In genomic region chr5:64600811-64601210, GRCm38 (mm10) we compare ENCODE assay signal across 15 mouse cellular contexts.
DNase-seq lines count a peak whose midpoint lies in the region; ATAC-seq and TF ChIP-seq lines count a peak whose summit lies in the region.
"Had no signal": no experiment of that assay in that cellular context is flagged by ENCODE, and none has a peak within 500 bp of the region (broad histone marks: within the 10 kb centered on the region; RNA-seq: fewer than 3 reads in every experiment).

No protein-coding gene starts in this region.

- no peak for ATAC-seq in limb, embryonic 12.5 days (ENCODE audit: insufficient number of reproducible peaks, insufficient read depth, low FRiP score, low TSS enrichment, low read depth)
- no peak for ATAC-seq in inflammation-experienced regulatory T-cells, adult 6 months

- TF ChIP-seq POLR2A in kidney, adult 2 months (IDR thresholded peaks at IDR 0.05; ENCODE audit: low read depth, low read length) = no peak

- no peak overlapping the region for H3K9ac ChIP-seq in limb, embryonic 12.5 days (replicated peaks)
- H3K9ac ChIP-seq: neural tube, embryonic 12.5 days had no signal

- H3K27me3 ChIP-seq in kidney, adult 2 months (replicated peaks; ENCODE audit: control insufficient read depth, insufficient read depth, low read length) = no peaks in the 10 kb centered on the region
- H3K27me3 ChIP-seq in embryonic facial prominence, embryonic 10.5 days (replicated peaks; ENCODE audit: low read depth, poor library complexity, severe bottlenecking) = no peaks in the 10 kb centered on the region
- H3K27me3 ChIP-seq in limb, embryonic 12.5 days = no peaks in the 10 kb centered on the region
- H3K27me3 ChIP-seq: neural tube, embryonic 12.5 days had no signal

- H3K4me2 ChIP-seq in limb, embryonic 12.5 days = no peak overlapping the region
- H3K4me2 ChIP-seq: neural tube, embryonic 12.5 days had no signal

- WGBS in kidney, adult 2 months = 57% methylated on average over 2 of the region's 2 CpGs
- WGBS in embryonic facial prominence, embryonic 10.5 days = 54% methylated on average over 2 of the region's 2 CpGs
- 47% methylated on average over 2 of the region's 2 CpGs for WGBS in limb, embryonic 12.5 days

- no peak for TF ChIP-seq CTCF in kidney, adult 2 months (conservative IDR thresholded peaks at IDR 0.05; ENCODE audit: insufficient read depth, insufficient read length, low read depth, low read length)

- no peaks in the 10 kb centered on the region for H3K9me3 ChIP-seq in embryonic facial prominence, embryonic 10.5 days
- H3K9me3 ChIP-seq in limb, embryonic 12.5 days = no peaks in the 10 kb centered on the region
- H3K9me3 ChIP-seq: G1E; neural tube, embryonic 12.5 days had no signal

- H3K36me3 ChIP-seq in kidney, adult 2 months (ENCODE audit: control insufficient read depth, insufficient read depth, low read length) = no peaks in the 10 kb centered on the region
- H3K36me3 ChIP-seq in embryonic facial prominence, embryonic 10.5 days (replicated peaks) = no peaks in the 10 kb centered on the region
- no peaks in the 10 kb centered on the region for H3K36me3 ChIP-seq in limb, embryonic 12.5 days
- H3K36me3 ChIP-seq: G1E; neural tube, embryonic 12.5 days had no signal

- H3K4me3 ChIP-seq in kidney, adult 2 months (ENCODE audit: insufficient read depth, low read depth, low read length) = no peak overlapping the region
- no peak overlapping the region for H3K4me3 ChIP-seq in embryonic facial prominence, embryonic 10.5 days
- H3K4me3 ChIP-seq in limb, embryonic 12.5 days (replicated peaks) = no peak overlapping the region
- H3K4me3 ChIP-seq: neural tube, embryonic 12.5 days had no signal

- peak overlapping the region; percentile 20 for H3K27ac ChIP-seq in kidney, adult 2 months (ENCODE audit: insufficient read depth, low read depth, low read length)
- peak overlapping the region; percentile 85 for H3K27ac ChIP-seq in embryonic facial prominence, embryonic 10.5 days (replicated peaks)
- H3K27ac ChIP-seq in limb, embryonic 12.5 days = peak overlapping the region; percentile 89
- H3K27ac ChIP-seq: neural tube, embryonic 12.5 days had no signal

- peaks cover 28% of the 10 kb centered on the region for H3K4me1 ChIP-seq in kidney, adult 2 months (ENCODE audit: control insufficient read depth, insufficient read depth, low read length)
- peaks cover 65% of the 10 kb centered on the region for H3K4me1 ChIP-seq in embryonic facial prominence, embryonic 10.5 days
- peaks cover 46% of the 10 kb centered on the region for H3K4me1 ChIP-seq in limb, embryonic 12.5 days (replicated peaks)
- H3K4me1 ChIP-seq: neural tube, embryonic 12.5 days had no signal

- DNase-seq in heart, adult 11 months = peak; percentile 79
- DNase-seq in heart, adult 18-20 months = no peak
- no peak for DNase-seq in kidney, adult 2 months
- DNase-seq in kidney, adult 18-20 months = no peak
- no peak for DNase-seq in embryonic facial prominence, embryonic 10.5 days (ENCODE audit: low spot score)
- DNase-seq in left cerebral cortex, adult 8-10 months (ENCODE audit: low spot score in 2 of 2) = no peak
- DNase-seq: cerebellum, adult 8-10 months; layer of hippocampus, postnatal 36 days; lung, adult 2 months; midbrain, embryonic 14.5 days; retina, postnatal 1 day had no signal

Comparison
In these comparisons a context has a peak if more than half of its experiments do, and no peak if none do; other contexts are left out.
1. H3K27ac ChIP-seq: peak in every context shown above with its lines; median percentile 89 in limb, embryonic 12.5 days; 85 in embryonic facial prominence, embryonic 10.5 days; 20 in kidney, adult 2 months.